Mouse (Mus musculus) megakaryocyte, embryonic 14.5 days (primary cell): ENCODE measurements around the gene Platr17.

ENCODE experiments used
- FLI1 ChIP-seq: IDR thresholded peaks from 2 replicates; pipeline ENCODE4 v1.6.1; 2012; ENCODE audit warnings: low read length, inconsistent platforms, mixed read lengths
- GATA1 ChIP-seq: IDR thresholded peaks from 3 replicates; pipeline ENCODE4 v1.6.1; 2012; ENCODE audit warnings: mixed read lengths, low read length, inconsistent platforms, borderline replicate concordance

GRCm38 (mm10) chr17:33900989-33901314, 4.0 kb upstream of the Platr17 start:
- no peak for TF ChIP-seq GATA1
- TF ChIP-seq FLI1, result no peak
